Mouse (Mus musculus): ENCODE data around the gene Hus1. TPM values are rescaled to one million over a fixed set of nuclear protein-coding genes. Genes with fewer than 3 reads are reported as not detected.
A peak's percentile ranks its signal among the peaks of the same experiment; 100 is the strongest.

The Hus1 gene
- polyA plus RNA-seq, 1 experiment from 2014 or later: 25.6 TPM

GRCm38 (mm10) chr11:9020207-9020606, 9.2 kb upstream of the Hus1 start:
- peak; percentile 44; the same call in 1 of the 2 replicates for ATAC-seq (ENCODE audit: insufficient read depth)
- Histone ChIP-seq H3K9ac (no peak overlapping the region), H3K27ac (ENCODE audit: low read depth) (no peak overlapping the region), H3K9me3 (ENCODE audit: low read depth, low read length) (no peaks in the 10 kb centered on the region), H3K4me1 (ENCODE audit: insufficient read depth) (no peaks in the 10 kb centered on the region), H3K4me3 (ENCODE audit: low read depth, low read length) (no peak overlapping the region), H3K4me2 (no peak overlapping the region), H3K36me3 (ENCODE audit: insufficient read depth) (no peaks in the 10 kb centered on the region), H3K27me3 (ENCODE audit: insufficient read depth, low read length) (no peaks in the 10 kb centered on the region)
- DNase-seq: peak; percentile 18
- WGBS: 67% methylated on average over 5 of the region's 5 CpGs
- no peak for TF ChIP-seq CTCF (IDR thresholded peaks at IDR 0.05; ENCODE audit: low read depth)

GRCm38 (mm10) chr11:9018491-9019267, 7.7 kb upstream of the Hus1 start:
- Histone ChIP-seq H3K36me3 (ENCODE audit: insufficient read depth) (no peaks in the 10 kb centered on the region), H3K4me2 (no peak overlapping the region), H3K9ac (no peak overlapping the region), H3K9me3 (ENCODE audit: low read depth, low read length) (no peaks in the 10 kb centered on the region), H3K4me1 (ENCODE audit: insufficient read depth) (no peaks in the 10 kb centered on the region), H3K27ac (ENCODE audit: low read depth) (no peak overlapping the region), H3K4me3 (ENCODE audit: low read depth, low read length) (no peak overlapping the region), H3K27me3 (ENCODE audit: insufficient read depth, low read length) (no peaks in the 10 kb centered on the region)
- 64% methylated on average over 6 of the region's 6 CpGs for WGBS
- no peak for TF ChIP-seq CTCF (IDR thresholded peaks at IDR 0.05; ENCODE audit: low read depth)
- DNase-seq (no peak), ATAC-seq (ENCODE audit: insufficient read depth) (no peak)

GRCm38 (mm10) chr11:9014740-9015139, 3.7 kb upstream of the Hus1 start:
- 58% methylated on average over 3 of the region's 3 CpGs for WGBS
- no peak for TF ChIP-seq CTCF (IDR thresholded peaks at IDR 0.05; ENCODE audit: low read depth)
- no peak for ATAC-seq (ENCODE audit: insufficient read depth)

GRCm38 (mm10) chr11:9011348-9011747, 357 bp upstream of the Hus1 start:
- Histone ChIP-seq H3K27ac (ENCODE audit: low read depth) (peak overlapping the region; percentile 97), H3K9me3 (ENCODE audit: low read depth, low read length) (no peaks in the 10 kb centered on the region), H3K27me3 (ENCODE audit: insufficient read depth, low read length) (no peaks in the 10 kb centered on the region), H3K4me1 (ENCODE audit: insufficient read depth) (0 out of 2 replicates have a peak, but pooled peaks cover 3% of the 10 kb centered on the region), H3K4me3 (ENCODE audit: low read depth, low read length) (peak overlapping the region; percentile 73), H3K4me2 (peak overlapping the region; percentile 85), H3K9ac (peak overlapping the region; percentile 91), H3K36me3 (ENCODE audit: insufficient read depth) (peaks cover 24% of the 10 kb centered on the region)
- 1% methylated on average over 3 of the region's 3 CpGs for WGBS
- peak; percentile 68 for DNase-seq
- no peak for TF ChIP-seq CTCF (IDR thresholded peaks at IDR 0.05; ENCODE audit: low read depth)
- peak; percentile 36 for ATAC-seq (ENCODE audit: insufficient read depth)

More at GRCm38 (mm10) chr11:9014740-9015139, 3.7 kb upstream of the Hus1 start:
- Histone ChIP-seq H3K27me3 (ENCODE audit: insufficient read depth, low read length) (no peaks in the 10 kb centered on the region), H3K36me3 (ENCODE audit: insufficient read depth) (no peaks in the 10 kb centered on the region), H3K9me3 (ENCODE audit: low read depth, low read length) (no peaks in the 10 kb centered on the region), H3K4me2 (no peak overlapping the region), H3K4me3 (ENCODE audit: low read depth, low read length) (no peak overlapping the region), H3K27ac (ENCODE audit: low read depth) (no peak overlapping the region), H3K9ac (no peak overlapping the region), H3K4me1 (ENCODE audit: insufficient read depth) (no peaks in the 10 kb centered on the region)
- DNase-seq: no peak

GRCm38 (mm10) chr11:9010416-9010815, 575 bp downstream of the Hus1 start:
- Histone ChIP-seq H3K4me2 (peak overlapping the region; percentile 85), H3K9ac (peak overlapping the region; percentile 91), H3K27ac (ENCODE audit: low read depth) (peak overlapping the region; percentile 97), H3K4me3 (ENCODE audit: low read depth, low read length) (peak overlapping the region; percentile 73), H3K27me3 (ENCODE audit: insufficient read depth, low read length) (no peaks in the 10 kb centered on the region), H3K4me1 (ENCODE audit: insufficient read depth) (0 out of 2 replicates have a peak, but pooled peaks cover 3% of the 10 kb centered on the region), H3K9me3 (ENCODE audit: low read depth, low read length) (no peaks in the 10 kb centered on the region), H3K36me3 (ENCODE audit: insufficient read depth) (peaks cover 31% of the 10 kb centered on the region)
- DNase-seq (no peak), ATAC-seq (ENCODE audit: insufficient read depth) (peak; percentile 78)
- 0% methylated on average over 7 of the region's 7 CpGs for WGBS
- peak; percentile 1; the same call in 1 of the 2 replicates for TF ChIP-seq CTCF (IDR thresholded peaks at IDR 0.05; ENCODE audit: low read depth)

- Histone ChIP-seq H3K4me1 (ENCODE audit: insufficient read depth) (0 out of 2 replicates have a peak, but pooled peaks cover 3% of the 10 kb centered on the region), H3K36me3 (ENCODE audit: insufficient read depth) (peaks cover 48% of the 10 kb centered on the region), H3K27me3 (ENCODE audit: insufficient read depth, low read length) (no peaks in the 10 kb centered on the region), H3K9me3 (ENCODE audit: low read depth, low read length) (no peaks in the 10 kb centered on the region), H3K9ac (no peak overlapping the region), H3K27ac (ENCODE audit: low read depth) (no peak overlapping the region), H3K4me3 (ENCODE audit: low read depth, low read length) (no peak overlapping the region), H3K4me2 (no peak overlapping the region)
- TF ChIP-seq CTCF (IDR thresholded peaks at IDR 0.05; ENCODE audit: low read depth): no peak
- 96% methylated on average over 5 of the region's 5 CpGs for WGBS
- DNase-seq (no peak), ATAC-seq (ENCODE audit: insufficient read depth) (no peak)
Observed at GRCm38 (mm10) chr11:9008761-9009160, 2.2 kb downstream of the Hus1 start.

GRCm38 (mm10) chr11:8988084-8988483, 22.9 kb downstream of the Hus1 start:
- H3K27ac ChIP-seq (ENCODE audit: low read depth): no peak overlapping the region
- DNase-seq: no peak
- no peak for ATAC-seq (ENCODE audit: insufficient read depth)
- no peak for TF ChIP-seq CTCF (IDR thresholded peaks at IDR 0.05; ENCODE audit: low read depth)
- no peak overlapping the region for H3K4me3 ChIP-seq (ENCODE audit: low read depth, low read length)
- no peak overlapping the region for H3K9ac ChIP-seq
- H3K4me1 ChIP-seq (ENCODE audit: insufficient read depth): peaks cover 7% of the 10 kb centered on the region; the same call in 1 of the 2 replicates
- H3K4me2 ChIP-seq: no peak overlapping the region
- WGBS: 79% methylated on average over 4 of the region's 4 CpGs
- no peaks in the 10 kb centered on the region for H3K27me3 ChIP-seq (ENCODE audit: insufficient read depth, low read length)
- H3K36me3 ChIP-seq (ENCODE audit: insufficient read depth): peaks cover 21% of the 10 kb centered on the region
- no peaks in the 10 kb centered on the region for H3K9me3 ChIP-seq (ENCODE audit: low read depth, low read length)

All from lung, embryonic 14.5 days (tissue).